Comparison of ENCODE assay signal across 8 mouse cellular contexts in the genomic region with DNA sequence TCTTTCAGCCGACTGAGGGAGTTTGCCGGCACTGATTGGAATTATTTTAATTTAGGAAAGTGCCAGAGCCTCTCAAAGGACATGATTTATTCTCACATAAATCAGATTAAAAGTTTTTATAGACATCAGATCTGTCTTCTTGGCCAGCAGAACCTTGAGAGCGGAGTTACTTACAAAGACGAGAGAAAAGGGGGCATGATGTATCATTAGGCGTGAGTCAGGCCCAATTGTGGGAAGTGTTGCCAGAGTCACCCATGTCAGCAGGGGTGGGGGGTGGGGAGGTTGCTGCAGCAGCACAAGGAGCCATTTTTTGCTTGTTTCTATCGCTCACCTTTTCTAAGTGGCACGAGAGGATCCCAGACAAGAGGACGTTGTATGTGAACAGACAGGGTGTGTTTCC.
DNase-seq lines count a peak whose midpoint lies in the region; ATAC-seq and TF ChIP-seq lines count a peak whose summit lies in the region.

No protein-coding gene starts in this region.

- ATAC-seq in CD4-positive, CD25-positive, alpha-beta regulatory T cell, adult 4 months = no peak
- ATAC-seq in intestine, postnatal 0 days = no peak

- peak overlapping the region; percentile 35 for H3K4me3 ChIP-seq in thymus, adult 2 months (ENCODE audit: control insufficient read depth, insufficient read depth, low read length)
- H3K4me3 ChIP-seq in intestine, postnatal 0 days (ENCODE audit: low read depth, low read length) = peak overlapping the region; percentile 43
- peak overlapping the region; percentile 23 for H3K4me3 ChIP-seq in olfactory bulb, adult 2 months (ENCODE audit: insufficient read depth, low read depth, low read length)

- peak overlapping the region; percentile 80 for H3K4me2 ChIP-seq in intestine, postnatal 0 days (replicated peaks; ENCODE audit: low read depth)

- peaks cover 2% of the 10 kb centered on the region; the same call in 1 of the 2 replicates for H3K4me1 ChIP-seq in thymus, adult 2 months (replicated peaks; ENCODE audit: control insufficient read depth, insufficient read depth, low read length)
- no peaks in the 10 kb centered on the region for H3K4me1 ChIP-seq in intestine, postnatal 0 days (replicated peaks; ENCODE audit: control insufficient read depth, insufficient read depth, low read length)
- H3K4me1 ChIP-seq in olfactory bulb, adult 2 months (ENCODE audit: control insufficient read depth, insufficient read depth, low read length) = peaks cover 27% of the 10 kb centered on the region

- H3K9ac ChIP-seq in intestine, postnatal 0 days (ENCODE audit: low read depth, low read length) = 0 out of 2 replicates have a peak overlapping the region, but pooled peaks have one; percentile 13

- under 1% methylated on average over 8 of the region's 8 CpGs for WGBS in thymus, adult 2 months
- 3% methylated on average over 8 of the region's 8 CpGs for WGBS in intestine, postnatal 0 days
- 8% methylated on average over 8 of the region's 8 CpGs for WGBS in olfactory bulb, adult 2 months

- H3K36me3 ChIP-seq in thymus, adult 2 months (ENCODE audit: control insufficient read depth, insufficient read depth, low read length) = no peaks in the 10 kb centered on the region
- no peaks in the 10 kb centered on the region for H3K36me3 ChIP-seq in intestine, postnatal 0 days (ENCODE audit: control insufficient read depth, insufficient read depth)

- H3K27me3 ChIP-seq in thymus, adult 2 months (ENCODE audit: control insufficient read depth, insufficient read depth, low read length) = peaks cover 4% of the 10 kb centered on the region; the same call in 1 of the 2 replicates
- 0 out of 2 replicates have a peak, but pooled peaks cover 4% of the 10 kb centered on the region for H3K27me3 ChIP-seq in intestine, postnatal 0 days (replicated peaks; ENCODE audit: control insufficient read depth, insufficient read depth, low read length)

- peak; percentile 38 for DNase-seq in CD4-positive, CD25-positive, alpha-beta regulatory T cell, adult 2 months (ENCODE audit: low read depth, low spot score)
- no peak for DNase-seq in thymus, adult 2 months
- DNase-seq in thymus, postnatal 36 days = no peak
- no peak for DNase-seq in layer of hippocampus, postnatal 25 days (ENCODE audit: extremely low spot score in 1 of 2, low spot score in 1 of 2)
- no peak for DNase-seq in urinary bladder, postnatal 14 days (ENCODE audit: low spot score)

- no peak overlapping the region for H3K27ac ChIP-seq in thymus, adult 2 months (ENCODE audit: control insufficient read depth, insufficient read depth, low read length)
- no peak overlapping the region for H3K27ac ChIP-seq in intestine, postnatal 0 days (ENCODE audit: low read depth, low read length)
- H3K27ac ChIP-seq in olfactory bulb, adult 2 months (ENCODE audit: insufficient read depth, low read depth, low read length) = 0 out of 2 replicates have a peak overlapping the region, but pooled peaks have one; percentile 38

- TF ChIP-seq CTCF in thymus, adult 2 months (IDR thresholded peaks at IDR 0.05; ENCODE audit: borderline replicate concordance, control insufficient read depth, extremely low read depth, insufficient read depth, low read length, poor library complexity) = no peak
- no peak for TF ChIP-seq CTCF in intestine, postnatal 0 days (IDR thresholded peaks at IDR 0.05; ENCODE audit: low read depth)
- TF ChIP-seq CTCF in olfactory bulb, adult 2 months (IDR thresholded peaks at IDR 0.05; ENCODE audit: insufficient read depth, low read depth, low read length) = no peak

- no peak for TF ChIP-seq POLR2A in thymus, adult 2 months (IDR thresholded peaks at IDR 0.05; ENCODE audit: control insufficient read depth, extremely low read depth, insufficient read depth, low read length, poor library complexity)
- no peak for TF ChIP-seq POLR2A in olfactory bulb, adult 2 months (IDR thresholded peaks at IDR 0.05; ENCODE audit: insufficient read depth, low read depth, low read length)

- no peaks in the 10 kb centered on the region for H3K9me3 ChIP-seq in intestine, postnatal 0 days (ENCODE audit: control insufficient read depth)
